Mouse (Mus musculus) C2C12 (cell line): ENCODE measurements at regions not wholly inside any gene's neighbourhood (a gene's known extent, or its start where the extent isn't known, plus 50 kb on each side); places are given as distances from the start of the nearest gene placed in this dataset.

Experiments
- H3K27me3 ChIP-seq: one replicate; pipeline ENCODE4 v1.6.1; 2011; ENCODE audit not compliant: control insufficient read depth, insufficient read depth, insufficient read length
- H3K36me3 ChIP-seq: one replicate; pipeline ENCODE4 v1.6.1; 2011; ENCODE audit not compliant: control insufficient read depth, insufficient read depth
- H3K4me3 ChIP-seq: one replicate; pipeline ENCODE4 v1.5.1; 2011; ENCODE audit warnings: mild to moderate bottlenecking, control low read depth; ENCODE audit not compliant: poor library complexity, insufficient read depth, severe bottlenecking
- H3K79me2 ChIP-seq: one replicate; pipeline ENCODE4 v1.6.1; 2011; ENCODE audit not compliant: control insufficient read depth, insufficient read depth
- H3K79me3 ChIP-seq: one replicate; pipeline ENCODE4 v1.6.1; 2011; ENCODE audit warnings: low read depth, control low read depth
- H3ac ChIP-seq: one replicate; pipeline ENCODE3; 2011; ENCODE audit warnings: low read depth; ENCODE audit not compliant: control insufficient read depth, insufficient read length
- CTCF ChIP-seq: IDR thresholded peaks from one replicate; pipeline ENCODE4 v1.5.1; 2011; ENCODE audit not compliant: control insufficient read depth, insufficient read depth, insufficient read length
- FOSL1 ChIP-seq: IDR thresholded peaks from one replicate; pipeline ENCODE4 v1.8.0; 2011; ENCODE audit warnings: mild to moderate bottlenecking, low read length; ENCODE audit not compliant: poor library complexity, insufficient read depth, severe bottlenecking

GRCm38 (mm10) chr10:86555843-86556242, 57.1 kb upstream of the Syn3 start:
- no peaks in the 10 kb centered on the region for H3K36me3 ChIP-seq
- no peak overlapping the region for H3ac ChIP-seq
- no peak overlapping the region for H3K4me3 ChIP-seq
- H3K27me3 ChIP-seq = peaks cover 12% of the 10 kb centered on the region
- no peaks in the 10 kb centered on the region for H3K79me2 ChIP-seq
- H3K79me3 ChIP-seq = no peaks in the 10 kb centered on the region
- no peak for TF ChIP-seq FOSL1
- peak; percentile 12 for TF ChIP-seq CTCF
